In genomic region chr3:123337853-123338252, GRCm38 (mm10) we compare ENCODE assay signal across 9 mouse cellular contexts.
"Had no signal": no experiment of that assay in that cellular context is flagged by ENCODE, and none has a peak within 500 bp of the region (broad histone marks: within the 10 kb centered on the region; RNA-seq: fewer than 3 reads in every experiment).

No protein-coding gene starts in this region.

- H3K36me3 ChIP-seq: midbrain, embryonic 12.5 days had no signal

- H3K27ac ChIP-seq: hindbrain, postnatal 0 days; limb, embryonic 12.5 days; liver, embryonic 14.5 days; midbrain, embryonic 12.5 days had no signal

- H3K9me3 ChIP-seq: limb, embryonic 12.5 days; midbrain, embryonic 12.5 days had no signal

- DNase-seq: kidney, adult 11 months; kidney, postnatal 10 days; layer of hippocampus, postnatal 36 days; liver; lung, adult 18-20 months had no signal

- H3K9ac ChIP-seq: limb, embryonic 12.5 days; liver, embryonic 14.5 days; midbrain, embryonic 12.5 days had no signal

- ATAC-seq: hindbrain, postnatal 0 days had no signal

- H3K27me3 ChIP-seq: limb, embryonic 12.5 days; midbrain, embryonic 12.5 days had no signal

- H3K4me3 ChIP-seq: limb, embryonic 12.5 days; midbrain, embryonic 12.5 days had no signal

- H3K4me1 ChIP-seq: midbrain, embryonic 12.5 days had no signal

- H3K4me2 ChIP-seq: limb, embryonic 12.5 days; midbrain, embryonic 12.5 days had no signal
